ENCODE assay signal across 14 mouse cellular contexts in the genomic region with DNA sequence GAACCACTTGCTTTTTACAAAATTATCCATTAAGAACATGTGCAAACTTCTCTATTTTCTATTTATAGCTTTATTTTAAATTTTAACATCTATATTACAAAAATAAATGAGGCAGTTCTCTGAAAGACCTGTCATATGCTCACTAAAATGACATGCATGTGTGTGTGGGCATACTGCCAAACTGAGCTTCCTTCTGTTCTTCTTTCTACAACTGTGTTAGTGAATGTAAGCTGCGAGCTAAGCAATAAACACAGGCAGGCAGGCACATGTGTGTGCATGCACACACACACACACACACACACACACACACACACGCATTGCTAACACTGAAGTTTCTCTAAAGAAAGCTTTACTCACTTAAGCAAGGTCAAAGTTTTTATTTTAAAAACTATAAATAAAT.
DNase-seq lines count a peak whose midpoint lies in the region; ATAC-seq and TF ChIP-seq lines count a peak whose summit lies in the region.
"Had no signal": no experiment of that assay in that cellular context is flagged by ENCODE, and none has a peak within 500 bp of the region (broad histone marks: within the 10 kb centered on the region; RNA-seq: fewer than 3 reads in every experiment).

No protein-coding gene starts in this region.

- DNase-seq in forebrain, embryonic 14.5 days (ENCODE audit: low spot score): peak; percentile 81
- DNase-seq in left cerebral cortex, postnatal 4 days: peak; percentile 63
- DNase-seq in left cerebral cortex, adult 2 months (ENCODE audit: extremely low spot score in 1 of 2, low spot score in 2 of 2): no peak
- peak; percentile 85 for DNase-seq in brain, adult 2 months (ENCODE audit: low read depth, low spot score)
- peak; percentile 83 to 85 for DNase-seq in cerebellum, postnatal 10 days
- no peak for DNase-seq in embryo, embryonic 11 days
- DNase-seq: adrenal gland, postnatal 10 days; gastrocnemius, postnatal 14 days had no signal

- no peaks in the 10 kb centered on the region for H3K27me3 ChIP-seq in forebrain, embryonic 14.5 days (replicated peaks; ENCODE audit: control insufficient read depth, insufficient read depth, low read length)
- H3K27me3 ChIP-seq in forebrain, embryonic 12.5 days: no peaks in the 10 kb centered on the region
- no peaks in the 10 kb centered on the region for H3K27me3 ChIP-seq in intestine, postnatal 0 days (replicated peaks; ENCODE audit: control insufficient read depth, insufficient read depth, low read length)
- H3K27me3 ChIP-seq: embryonic facial prominence, embryonic 12.5 days; kidney, embryonic 15.5 days; liver, embryonic 15.5 days had no signal

- no peak for TF ChIP-seq CTCF in left cerebral cortex, adult 2 months (IDR thresholded peaks at IDR 0.05)
- no peak for TF ChIP-seq CTCF in intestine, postnatal 0 days (IDR thresholded peaks at IDR 0.05; ENCODE audit: low read depth)

- H3K4me3 ChIP-seq in forebrain, embryonic 14.5 days (ENCODE audit: low read depth, low read length): no peak overlapping the region
- H3K4me3 ChIP-seq in forebrain, embryonic 12.5 days (replicated peaks): no peak overlapping the region
- no peak overlapping the region for H3K4me3 ChIP-seq in left cerebral cortex, adult 2 months
- H3K4me3 ChIP-seq in intestine, postnatal 0 days (ENCODE audit: low read depth, low read length): no peak overlapping the region
- H3K4me3 ChIP-seq: embryonic facial prominence, embryonic 12.5 days; kidney, embryonic 15.5 days; liver, embryonic 15.5 days had no signal

- no peaks in the 10 kb centered on the region for H3K9me3 ChIP-seq in forebrain, embryonic 14.5 days (replicated peaks; ENCODE audit: control insufficient read depth, low read length)
- H3K9me3 ChIP-seq in forebrain, embryonic 12.5 days: no peaks in the 10 kb centered on the region
- H3K9me3 ChIP-seq in intestine, postnatal 0 days (ENCODE audit: control insufficient read depth): no peaks in the 10 kb centered on the region
- H3K9me3 ChIP-seq: embryonic facial prominence, embryonic 12.5 days; kidney, embryonic 15.5 days; liver, embryonic 15.5 days had no signal

- no peaks in the 10 kb centered on the region for H3K36me3 ChIP-seq in forebrain, embryonic 14.5 days (ENCODE audit: control insufficient read depth, insufficient read depth, low read length)
- H3K36me3 ChIP-seq in forebrain, embryonic 12.5 days (replicated peaks): no peaks in the 10 kb centered on the region
- no peaks in the 10 kb centered on the region for H3K36me3 ChIP-seq in intestine, postnatal 0 days (ENCODE audit: control insufficient read depth, insufficient read depth)
- H3K36me3 ChIP-seq: embryonic facial prominence, embryonic 12.5 days; kidney, embryonic 15.5 days; liver, embryonic 15.5 days had no signal

- no peak overlapping the region for H3K9ac ChIP-seq in forebrain, embryonic 14.5 days (ENCODE audit: low read length)
- no peak overlapping the region for H3K9ac ChIP-seq in forebrain, embryonic 12.5 days
- H3K9ac ChIP-seq in intestine, postnatal 0 days (ENCODE audit: low read depth, low read length): no peak overlapping the region
- H3K9ac ChIP-seq: embryonic facial prominence, embryonic 12.5 days; kidney, embryonic 15.5 days; liver, embryonic 15.5 days had no signal

- no peak overlapping the region for H3K27ac ChIP-seq in forebrain, embryonic 14.5 days (ENCODE audit: low read depth, low read length)
- H3K27ac ChIP-seq in forebrain, embryonic 12.5 days: no peak overlapping the region
- H3K27ac ChIP-seq in left cerebral cortex, adult 2 months: no peak overlapping the region
- H3K27ac ChIP-seq in intestine, postnatal 0 days (ENCODE audit: low read depth, low read length): no peak overlapping the region
- H3K27ac ChIP-seq: embryonic facial prominence, embryonic 12.5 days; kidney, embryonic 15.5 days; liver, embryonic 15.5 days had no signal

- no peak overlapping the region for H3K4me2 ChIP-seq in forebrain, embryonic 14.5 days (ENCODE audit: low read length)
- H3K4me2 ChIP-seq in forebrain, embryonic 12.5 days: no peak overlapping the region
- H3K4me2 ChIP-seq in intestine, postnatal 0 days (replicated peaks; ENCODE audit: low read depth): no peak overlapping the region
- H3K4me2 ChIP-seq: embryonic facial prominence, embryonic 12.5 days; kidney, embryonic 15.5 days; liver, embryonic 15.5 days; midbrain, embryonic 11.5 days had no signal

- 63% methylated on average over 2 of the region's 2 CpGs for WGBS in forebrain, embryonic 14.5 days
- 87% methylated on average over 2 of the region's 2 CpGs for WGBS in forebrain, embryonic 12.5 days
- WGBS in intestine, postnatal 0 days: 72% methylated on average over 2 of the region's 2 CpGs

- intact Hi-C loops in left cerebral cortex, postnatal 4 days (cut with DNase I): no loop called here
- intact Hi-C loops in left cerebral cortex, adult 2 months (cut with DNase I): no loop called here

- peak; percentile 87; the same call in 1 of the 2 replicates for ATAC-seq in forebrain, embryonic 14.5 days
- no peak for ATAC-seq in forebrain, embryonic 12.5 days (ENCODE audit: low FRiP score)
- ATAC-seq in intestine, postnatal 0 days: no peak

- H3K4me1 ChIP-seq in forebrain, embryonic 14.5 days (ENCODE audit: control insufficient read depth, insufficient read depth, low read length): no peaks in the 10 kb centered on the region
- no peaks in the 10 kb centered on the region for H3K4me1 ChIP-seq in forebrain, embryonic 12.5 days
- 0 out of 2 replicates have a peak, but pooled peaks cover 3% of the 10 kb centered on the region for H3K4me1 ChIP-seq in intestine, postnatal 0 days (replicated peaks; ENCODE audit: control insufficient read depth, insufficient read depth, low read length)
- H3K4me1 ChIP-seq: embryonic facial prominence, embryonic 12.5 days; kidney, embryonic 15.5 days; liver, embryonic 15.5 days had no signal

Comparison
In these comparisons a context has a peak if more than half of its experiments do, and no peak if none do; other contexts are left out.
1. DNase-seq: peak in forebrain, embryonic 14.5 days (single experiment), left cerebral cortex, postnatal 4 days (single experiment), brain, adult 2 months (single experiment) and cerebellum, postnatal 10 days (2 of 2); none in left cerebral cortex, adult 2 months (0 of 2) and embryo, embryonic 11 days (single experiment).